Mouse (Mus musculus) forelimb bud, embryonic 11.5 days (tissue): ENCODE results near the gene Slc12a1.
A peak's percentile ranks its signal among the peaks of the same experiment; 100 is the strongest.

Experiments used
- DNase-seq: peaks from one replicate; pipeline ENCODE4 v3.0.0-alpha.2; 2012; ENCODE audit warnings: low read depth, low spot score

Gene Slc12a1

GRCm38 (mm10) chr2:125253699-125254098 lies 101.4 kb downstream of the Slc12a1 start:
- DNase-seq: no peak

- DNase-seq: no peak
Measured at GRCm38 (mm10) chr2:125254630-125255029, 102.3 kb downstream of the Slc12a1 start.

GRCm38 (mm10) chr2:125255886-125256285 lies 103.6 kb downstream of the Slc12a1 start:
- no peak for DNase-seq

GRCm38 (mm10) chr2:125259230-125260120 lies 107.2 kb downstream of the Slc12a1 start:
- peak; percentile 39 for DNase-seq

GRCm38 (mm10) chr2:125260326-125260725 lies 108.0 kb downstream of the Slc12a1 start:
- DNase-seq: no peak

GRCm38 (mm10) chr2:125263056-125263455 lies 110.8 kb downstream of the Slc12a1 start:
- peak; percentile 34 for DNase-seq

- no peak for DNase-seq
Measured at GRCm38 (mm10) chr2:125263753-125264152, 111.4 kb downstream of the Slc12a1 start.

GRCm38 (mm10) chr2:125268876-125269275 lies 116.6 kb downstream of the Slc12a1 start:
- no peak for DNase-seq

- DNase-seq: no peak
Measured at GRCm38 (mm10) chr2:125275617-125276016, 123.3 kb downstream of the Slc12a1 start.

GRCm38 (mm10) chr2:125276692-125277091 lies 124.4 kb downstream of the Slc12a1 start:
- no peak for DNase-seq

- no peak for DNase-seq
Measured at GRCm38 (mm10) chr2:125278474-125278873, 126.2 kb downstream of the Slc12a1 start.
